Mouse (Mus musculus): ENCODE measurements at regions not wholly inside any gene's neighbourhood (a gene's known extent, or its start where the extent isn't known, plus 50 kb on each side); places are given as distances from the start of the nearest gene placed in this dataset.

DNA sequence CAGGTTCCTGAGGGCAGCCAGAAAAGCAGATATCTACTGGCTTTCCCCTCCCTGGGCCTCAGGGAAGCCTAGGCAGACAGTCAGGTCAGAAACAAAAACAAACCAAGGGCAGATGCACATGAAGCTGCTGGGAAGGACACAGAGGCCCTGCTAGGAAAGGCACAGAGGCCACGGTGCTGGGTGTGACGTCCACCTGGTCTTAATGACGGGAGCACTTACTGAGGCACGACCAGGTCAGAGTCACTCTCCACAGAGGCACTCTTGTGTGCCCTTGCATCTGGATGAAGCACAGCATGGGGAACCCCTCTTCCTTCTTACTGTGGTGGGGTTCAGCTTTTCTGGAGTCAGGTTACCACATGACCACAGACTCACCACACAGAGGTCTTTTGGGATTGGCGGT, 251.6 kb upstream of the Zmiz1 start:
- no peak for ATAC-seq (replicated peaks; ENCODE audit: poor library complexity)

DNA sequence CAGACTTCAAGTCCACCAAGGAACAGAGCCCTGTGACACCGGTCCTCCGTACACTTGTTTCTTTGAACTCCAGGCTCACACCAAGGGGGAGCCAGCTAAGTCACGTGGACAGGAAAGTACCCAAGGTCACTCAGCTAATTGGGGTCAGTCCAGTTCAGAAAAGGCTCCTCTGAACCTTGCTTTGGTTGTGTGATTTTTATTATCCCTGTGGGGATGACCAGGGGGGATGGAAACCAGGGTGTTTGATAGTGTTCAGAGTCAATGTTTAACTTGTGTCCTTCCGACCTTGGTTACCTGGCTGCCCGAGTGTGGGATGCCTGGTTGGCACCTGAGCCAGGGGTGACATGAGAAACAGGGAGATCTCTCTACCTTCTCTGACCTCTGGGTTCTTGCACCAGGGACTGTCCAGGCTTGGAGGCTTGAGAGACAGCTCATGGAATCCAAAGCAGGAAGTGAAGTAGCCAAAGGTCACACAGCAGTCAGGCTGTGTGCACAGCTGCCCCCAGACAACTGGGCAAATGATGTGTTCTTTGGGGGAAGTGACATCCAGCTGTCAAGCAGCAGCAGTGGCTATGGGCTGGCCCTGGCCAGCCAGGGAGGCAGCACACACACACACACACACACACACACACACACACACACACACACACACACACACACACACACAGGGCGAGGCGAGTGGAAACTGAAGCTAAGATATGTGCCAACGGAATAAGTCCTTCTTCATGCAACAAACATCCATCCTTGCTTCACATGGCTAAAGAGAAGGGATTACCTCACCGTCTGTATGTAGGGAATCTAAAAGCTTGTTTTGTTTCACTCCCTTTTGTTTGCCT, 250.5 kb upstream of the Zmiz1 start:
- no peak for ATAC-seq (replicated peaks; ENCODE audit: poor library complexity)

DNA sequence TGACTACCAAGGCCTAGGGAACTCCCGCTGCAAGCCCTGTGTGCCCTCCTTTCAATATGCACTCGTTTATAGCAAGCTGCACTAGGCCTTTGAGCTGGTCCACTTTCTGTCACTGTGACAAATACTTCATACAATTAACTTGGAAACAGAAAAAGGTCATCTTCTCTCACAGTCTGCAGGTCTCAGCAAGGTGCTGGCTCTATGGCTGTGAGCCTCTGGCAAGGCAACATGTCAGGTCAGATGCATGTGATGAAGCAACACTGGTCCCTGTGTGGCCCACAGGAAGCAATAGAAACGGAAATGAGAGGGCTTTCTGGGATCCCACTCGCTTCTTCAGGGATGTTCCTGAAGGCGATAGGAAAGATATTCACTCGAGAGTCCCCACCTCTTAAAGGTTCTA, 245.9 kb upstream of the Zmiz1 start:
- ATAC-seq (replicated peaks; ENCODE audit: poor library complexity), result no peak

DNA sequence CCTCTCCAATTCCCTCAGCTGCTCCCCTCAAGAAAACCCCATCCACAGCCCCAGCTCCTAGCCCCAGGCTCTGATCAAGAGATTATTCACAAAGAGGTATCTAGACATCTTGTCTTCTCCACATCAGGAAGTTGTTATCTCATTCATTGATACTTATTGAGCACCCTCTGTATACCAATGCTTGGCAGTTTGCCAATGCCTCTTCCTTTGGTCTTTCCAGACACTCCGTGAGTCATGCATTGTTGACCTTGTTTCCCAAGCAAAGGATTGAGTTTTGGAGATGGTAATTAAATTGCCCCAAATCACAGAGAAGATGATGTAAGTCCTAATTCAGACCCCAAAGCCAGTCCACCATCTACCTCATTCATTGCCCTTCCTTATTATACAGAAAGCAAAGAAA, 235.9 kb upstream of the Zmiz1 start:
- ATAC-seq (replicated peaks; ENCODE audit: poor library complexity), result no peak

DNA sequence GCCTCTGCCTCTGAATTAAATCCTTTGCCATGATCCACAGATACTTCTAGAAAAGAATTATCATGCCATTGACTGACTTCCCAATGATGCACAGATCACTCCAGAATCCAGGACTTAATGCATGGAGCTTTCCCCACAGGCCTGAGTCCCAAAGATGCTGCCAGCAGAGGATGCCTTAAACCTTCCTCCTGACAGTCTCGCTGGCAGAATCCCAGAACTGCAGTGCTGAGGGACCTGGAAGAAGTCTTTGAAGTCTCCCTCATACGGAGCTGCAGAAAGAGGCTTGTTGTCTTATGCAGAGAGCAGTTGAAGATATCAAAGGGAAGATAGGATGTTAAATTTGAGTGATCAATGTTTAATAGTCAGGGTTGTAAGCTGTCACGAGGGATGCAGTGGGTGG, 233.8 kb upstream of the Zmiz1 start:
- no peak for ATAC-seq (replicated peaks; ENCODE audit: poor library complexity)

DNA sequence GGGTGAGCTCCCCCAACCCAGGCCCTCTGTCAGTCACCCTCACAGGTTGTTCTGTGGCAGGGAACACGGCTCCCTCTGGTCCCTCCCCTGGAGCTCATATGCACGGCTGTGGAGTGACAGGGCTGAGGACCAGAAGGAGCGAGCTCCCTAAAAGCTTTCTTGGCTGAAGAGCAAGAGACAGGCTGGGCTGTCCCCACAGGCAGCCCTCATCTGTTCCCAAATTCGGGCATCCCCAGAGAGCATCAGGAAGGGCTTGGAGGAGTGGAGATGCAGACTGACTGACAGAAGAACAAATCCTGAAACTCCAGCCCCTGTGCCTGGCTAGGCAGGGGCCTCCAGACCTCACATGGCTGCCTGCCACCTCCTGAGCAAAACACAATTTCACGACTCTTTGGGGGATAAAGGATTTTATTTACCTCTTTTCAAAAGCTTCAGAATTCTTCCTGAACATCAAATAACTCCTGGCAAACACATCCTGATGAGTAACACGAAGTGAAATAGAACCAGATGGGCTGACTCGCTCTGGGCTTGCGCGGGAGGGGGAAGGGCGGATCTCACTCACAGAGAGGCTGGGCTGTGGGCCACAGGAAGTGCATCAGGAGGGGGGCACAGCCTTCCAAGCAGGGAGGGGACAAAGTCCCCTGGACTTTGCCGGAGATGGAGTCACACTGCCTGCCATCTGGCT, 232.7 kb upstream of the Zmiz1 start:
- no peak for ATAC-seq (replicated peaks; ENCODE audit: poor library complexity)

DNA sequence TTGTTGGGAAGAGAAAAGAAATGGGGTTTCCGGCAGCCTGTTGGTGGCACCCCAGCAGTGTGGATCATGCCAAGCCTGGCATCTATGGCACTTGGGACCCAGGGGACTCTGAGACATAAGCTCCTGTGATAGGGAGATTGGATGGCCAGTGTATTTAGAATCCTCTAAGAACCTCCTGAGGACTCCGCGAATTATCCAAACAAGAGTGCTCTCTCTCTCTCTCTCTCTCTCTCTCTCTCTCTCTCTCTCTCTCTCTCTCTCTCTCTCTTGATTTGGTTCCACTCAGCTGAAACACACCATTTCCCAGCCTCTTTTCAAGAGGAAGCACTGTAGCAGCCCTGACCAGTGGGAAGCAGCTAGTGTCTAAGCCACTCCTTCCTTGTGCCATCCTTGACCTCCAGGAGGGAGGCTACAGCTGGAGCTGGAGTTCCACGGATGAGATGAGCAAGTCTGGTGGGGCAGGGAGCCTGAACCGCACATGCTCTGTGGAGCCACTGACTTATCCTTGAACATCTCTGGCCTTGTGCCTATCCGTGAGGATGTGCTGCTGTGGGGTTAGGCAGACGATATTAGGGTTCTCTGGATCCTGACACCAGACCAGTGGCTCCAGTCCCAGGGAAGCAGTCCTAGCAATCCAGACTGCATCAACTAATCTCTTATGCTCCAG, 232.0 kb upstream of the Zmiz1 start:
- no peak for ATAC-seq (replicated peaks; ENCODE audit: poor library complexity)

DNA sequence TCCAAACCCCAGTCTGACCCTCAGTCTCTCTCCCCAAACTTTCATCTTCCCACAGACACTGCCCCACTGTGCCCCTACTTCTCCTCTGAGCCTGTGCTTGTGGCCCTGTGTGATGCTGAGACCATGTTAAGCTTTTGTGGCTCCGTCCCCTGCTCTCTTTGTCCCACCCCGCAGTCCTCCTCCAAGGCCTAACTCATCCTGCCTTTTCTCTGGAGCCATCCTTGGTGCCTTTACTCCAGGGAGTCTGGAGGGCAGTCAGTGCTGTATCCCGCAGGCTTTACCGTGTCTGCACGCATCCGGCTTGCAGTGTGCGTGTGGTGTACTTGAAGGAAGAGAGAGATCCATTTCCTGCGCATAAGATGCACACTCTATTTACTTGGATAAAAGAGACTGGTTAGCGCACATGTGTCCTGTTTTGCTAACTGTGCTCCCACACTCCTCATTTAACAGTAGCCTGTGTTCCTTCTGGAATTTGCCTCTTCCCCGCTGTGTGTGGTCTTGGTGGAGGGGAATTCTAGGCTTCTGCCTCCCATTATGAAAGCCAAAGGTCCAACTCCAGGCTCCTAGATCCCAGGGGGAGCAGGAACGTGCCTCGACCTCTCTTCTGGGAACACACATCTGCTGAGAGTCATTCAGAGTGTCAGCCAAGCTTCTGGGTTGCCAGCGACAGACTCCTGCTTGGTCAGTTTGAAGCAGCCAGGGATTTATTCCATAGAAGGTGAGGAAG, 230.5 kb upstream of the Zmiz1 start:
- no peak for ATAC-seq (replicated peaks; ENCODE audit: poor library complexity)

DNA sequence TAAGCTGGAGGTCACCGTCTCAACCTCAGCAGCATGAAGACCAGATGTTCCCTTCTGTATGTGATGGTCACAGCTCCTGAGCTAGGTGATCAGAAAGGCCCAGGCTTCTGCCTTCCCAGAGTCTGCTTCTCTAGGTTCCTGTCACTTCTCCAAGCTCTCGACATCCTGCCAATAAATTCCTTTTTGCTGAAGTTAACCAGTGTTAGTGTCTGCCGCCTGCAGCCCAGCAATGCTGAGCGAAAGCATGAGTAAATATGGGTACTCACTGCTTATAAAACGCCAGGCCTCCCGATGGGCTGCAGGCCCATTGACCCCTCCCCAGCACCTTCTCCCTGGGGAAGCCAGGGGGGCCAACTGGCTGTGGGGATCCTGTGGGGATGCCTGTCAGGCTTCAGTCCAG, 229.4 kb upstream of the Zmiz1 start:
- ATAC-seq (replicated peaks; ENCODE audit: poor library complexity), result no peak

DNA sequence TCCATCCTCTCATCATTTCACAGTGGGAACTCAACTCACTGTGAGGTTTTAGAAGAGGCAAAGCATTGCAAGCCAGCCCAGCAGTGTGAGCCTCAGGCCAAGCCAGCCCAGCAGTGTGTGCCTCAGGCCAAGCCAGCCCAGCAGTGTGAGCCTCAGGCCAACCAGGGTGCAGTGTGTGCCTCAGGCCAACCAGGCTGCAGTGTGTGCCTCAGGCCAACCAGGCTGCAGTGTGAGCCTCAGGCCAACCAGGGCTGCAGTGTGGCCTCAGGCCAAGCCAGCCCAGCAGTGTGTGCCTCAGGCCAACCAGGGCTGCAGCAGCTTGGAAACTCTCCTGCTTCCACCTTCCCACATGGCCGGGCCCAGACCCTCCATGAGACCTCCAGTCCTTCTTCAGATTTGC, 227.1 kb upstream of the Zmiz1 start:
- ATAC-seq (replicated peaks; ENCODE audit: poor library complexity), result no peak

DNA sequence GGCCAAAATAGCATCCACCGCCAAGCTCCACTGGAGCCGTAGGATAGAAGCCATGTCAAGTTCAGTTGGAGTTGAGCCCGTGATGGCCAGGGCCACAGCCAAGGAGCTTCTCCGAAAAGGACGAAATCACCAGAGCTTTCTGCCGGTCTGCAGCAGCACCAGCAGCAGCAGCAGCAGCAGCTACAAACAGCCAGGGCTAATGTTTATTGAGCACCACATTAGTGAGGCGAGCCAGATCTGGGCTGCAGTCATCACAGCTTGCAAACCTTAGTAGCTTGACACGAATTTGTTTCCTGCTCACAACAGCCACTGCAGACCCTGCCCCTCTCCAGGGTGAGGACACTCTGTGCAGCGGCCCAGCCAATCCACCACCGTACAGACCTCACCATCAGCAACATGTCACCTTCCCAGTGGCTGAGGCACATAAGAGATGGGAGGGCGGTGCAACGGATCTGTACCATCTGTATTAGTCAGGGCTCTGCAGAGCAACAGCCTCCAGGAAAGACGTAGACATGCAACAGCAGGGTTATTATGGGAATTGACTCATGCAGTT, 222.5 kb upstream of the Zmiz1 start:
- no peak for ATAC-seq (replicated peaks; ENCODE audit: poor library complexity)

DNA sequence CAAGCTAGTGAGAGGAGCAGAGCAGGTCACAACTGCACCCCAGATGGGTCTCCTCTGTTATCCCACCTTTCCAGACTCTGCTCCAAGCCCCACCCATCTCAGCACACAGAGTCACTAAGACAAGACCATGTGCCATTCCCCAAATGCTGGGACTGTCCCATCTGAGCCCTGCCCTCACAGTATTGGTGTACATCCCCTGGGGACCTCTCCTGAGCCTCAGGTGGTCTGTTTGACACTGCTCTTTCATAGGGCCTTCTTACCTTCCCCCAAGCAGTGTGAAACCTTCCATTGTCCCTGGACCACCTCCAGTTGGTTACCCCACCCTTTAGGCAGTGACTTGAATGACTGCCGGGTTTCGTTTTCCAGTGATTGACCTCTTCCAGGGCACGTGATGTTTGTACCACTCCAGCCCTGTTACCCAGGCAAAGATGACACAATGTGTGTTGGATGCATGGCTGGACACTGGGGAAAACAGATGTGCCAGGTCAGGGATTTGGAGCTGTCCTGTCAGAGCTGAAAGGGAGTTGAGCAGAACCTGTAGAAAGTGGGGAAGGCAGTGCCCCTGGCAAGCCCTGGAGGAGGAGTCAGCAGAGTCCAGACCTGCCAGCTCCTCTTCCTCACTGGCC, 219.5 kb upstream of the Zmiz1 start:
- no peak for ATAC-seq (replicated peaks; ENCODE audit: poor library complexity)

DNA sequence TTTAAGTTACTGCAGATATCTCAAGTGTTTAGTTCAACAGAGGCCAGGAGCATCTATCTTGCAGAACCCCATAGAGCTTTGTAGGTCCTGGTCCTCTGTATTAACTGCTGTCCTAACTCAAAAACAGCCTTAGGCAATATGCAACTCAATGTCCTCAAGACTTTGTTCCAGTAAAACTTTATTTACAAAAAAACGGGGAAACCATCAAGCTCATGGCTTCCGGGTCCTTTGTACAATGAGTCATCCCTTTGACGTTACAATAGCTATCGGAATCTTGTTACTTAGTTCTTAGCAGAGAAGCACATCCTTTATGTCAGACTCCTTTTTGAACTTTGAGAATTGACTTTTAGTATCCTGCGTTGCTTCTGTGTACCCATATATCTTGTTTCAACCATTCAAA, 216.2 kb upstream of the Zmiz1 start:
- no peak for ATAC-seq (replicated peaks; ENCODE audit: poor library complexity)

DNA sequence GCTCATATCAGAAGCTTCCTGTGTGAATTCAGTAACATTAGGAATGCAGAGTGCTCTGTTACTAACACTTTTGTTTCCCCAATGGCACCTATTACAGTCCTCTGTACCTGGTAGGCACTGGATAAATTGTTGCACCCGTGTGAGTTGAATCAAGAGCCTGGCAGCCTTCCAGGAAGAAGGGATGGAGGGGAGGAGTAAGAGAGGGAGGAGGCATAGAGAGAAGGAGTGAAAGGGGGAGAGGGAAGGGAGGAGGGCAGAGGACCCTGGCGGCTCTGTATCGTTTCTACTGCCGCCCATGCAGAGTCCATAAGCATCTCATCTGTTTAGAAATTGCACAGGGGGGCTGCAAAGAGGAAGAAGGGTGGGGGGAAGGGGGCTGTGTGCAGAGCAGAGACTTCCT, 215.7 kb upstream of the Zmiz1 start:
- no peak for ATAC-seq (replicated peaks; ENCODE audit: poor library complexity)

DNA sequence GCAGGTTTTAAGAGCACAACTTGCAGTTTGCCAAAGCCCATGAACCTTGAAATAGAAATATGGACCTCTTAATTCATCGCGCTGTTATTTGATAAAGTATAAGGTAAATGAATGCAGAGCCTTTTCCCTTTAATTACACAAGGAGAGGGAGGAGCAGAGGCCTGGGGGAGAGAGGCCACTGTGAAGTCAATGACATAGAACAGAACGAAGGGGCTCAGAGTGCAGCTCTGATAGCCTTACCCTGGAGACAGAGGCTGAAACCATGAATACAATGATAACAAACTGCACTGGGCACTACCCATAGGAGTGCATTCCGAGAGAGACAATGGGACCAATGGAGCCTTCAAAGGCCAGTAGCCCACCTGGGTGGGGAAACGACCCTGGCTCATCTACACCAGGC, 215.3 kb upstream of the Zmiz1 start:
- ATAC-seq (replicated peaks; ENCODE audit: poor library complexity), result no peak

DNA sequence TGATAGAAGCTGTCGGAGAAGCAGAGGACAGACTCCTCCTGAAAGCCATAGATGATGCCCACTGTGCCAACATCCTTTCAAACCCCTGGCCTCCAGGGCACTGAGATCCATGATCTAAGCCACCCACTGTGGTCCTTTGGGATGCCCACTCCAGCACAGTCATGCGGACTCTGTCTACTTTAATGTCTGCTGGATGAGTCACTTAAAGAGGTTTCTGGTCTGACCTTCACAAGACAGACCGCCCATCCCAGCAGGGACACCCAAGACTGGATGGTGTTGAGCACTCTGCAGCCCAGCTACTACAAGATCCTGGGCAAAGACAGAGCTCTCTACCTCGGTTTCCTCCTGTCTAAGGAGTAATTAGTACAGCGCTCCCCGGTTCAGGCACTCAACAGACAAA, 214.1 kb upstream of the Zmiz1 start:
- no peak for ATAC-seq (replicated peaks; ENCODE audit: poor library complexity)

DNA sequence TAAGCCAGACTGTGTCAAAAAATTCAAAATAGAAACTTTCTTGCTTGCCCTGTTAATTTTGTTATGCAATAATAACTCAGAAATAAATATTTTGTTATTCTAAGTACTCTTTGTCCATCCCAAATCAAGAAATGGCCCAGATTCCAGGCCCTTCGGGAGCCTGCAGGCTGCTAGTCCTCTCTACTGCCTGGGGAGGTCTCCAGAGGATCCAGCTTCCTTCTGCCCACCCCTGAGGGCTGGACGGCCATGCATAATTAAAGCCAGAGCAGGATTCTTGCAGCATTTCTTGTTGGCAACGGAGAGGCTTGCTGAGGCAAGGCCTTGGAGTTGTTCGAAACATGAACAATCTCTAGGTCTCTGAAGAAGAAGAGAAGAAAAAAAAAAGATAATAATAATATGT, 213.3 kb upstream of the Zmiz1 start:
- ATAC-seq (replicated peaks; ENCODE audit: poor library complexity), result no peak

DNA sequence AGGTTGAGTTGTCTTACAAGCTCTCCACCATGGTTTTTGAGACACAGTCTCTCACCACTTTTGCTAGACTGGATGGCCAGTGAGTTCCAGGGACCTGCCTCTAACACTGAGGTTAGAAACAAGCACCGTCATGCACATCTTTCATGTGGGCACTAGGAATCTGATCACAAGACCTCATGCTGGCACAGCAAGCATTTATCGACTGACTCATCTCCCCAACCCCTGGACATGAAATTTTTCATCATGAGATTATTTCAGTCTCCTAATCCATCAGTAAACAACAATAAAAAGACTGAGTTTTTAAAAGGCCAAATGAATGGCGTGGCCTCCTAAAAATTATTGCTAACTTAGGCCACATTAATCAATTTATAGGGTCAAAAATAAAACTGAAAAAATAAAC, 210.0 kb upstream of the Zmiz1 start:
- ATAC-seq (replicated peaks; ENCODE audit: poor library complexity), result no peak

DNA sequence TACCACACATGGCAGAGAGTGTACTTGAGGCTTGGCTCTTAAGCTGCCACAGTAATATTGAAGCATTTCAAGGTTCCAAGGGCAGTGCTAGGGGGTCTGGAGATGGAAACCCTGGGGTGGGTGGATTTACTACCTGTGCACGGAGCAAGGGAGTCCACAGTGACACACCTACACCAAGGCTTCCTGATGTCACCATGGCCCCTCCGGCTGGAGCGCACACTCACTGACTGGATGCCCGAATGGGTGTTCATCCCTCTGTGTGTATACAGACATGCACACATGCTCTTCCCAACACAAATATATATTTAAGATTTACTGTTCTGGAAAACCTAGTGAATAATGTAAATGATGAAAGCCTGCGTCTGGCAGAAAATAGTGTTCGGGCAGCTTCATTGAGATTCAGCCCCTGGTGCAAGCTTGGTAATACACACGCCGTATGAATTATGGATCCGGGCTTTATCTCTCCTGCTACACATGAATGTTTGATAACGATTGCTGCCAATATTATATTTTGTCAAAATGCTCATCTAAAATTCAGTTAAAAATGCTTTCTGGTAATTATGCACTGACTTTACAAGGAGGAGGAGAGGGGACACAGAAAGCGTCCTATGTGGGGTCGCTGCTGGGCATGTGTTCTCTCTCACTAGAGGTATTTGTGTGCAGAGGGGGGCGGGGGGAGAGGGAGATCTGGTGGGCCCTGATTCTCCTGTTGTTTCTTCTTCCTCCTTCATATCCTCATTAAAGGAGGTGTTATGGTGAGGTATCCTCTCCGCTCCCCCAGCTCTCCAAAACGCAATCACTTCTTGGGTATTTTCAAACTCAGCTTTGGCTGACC, 205.8 kb upstream of the Zmiz1 start:
- ATAC-seq (replicated peaks; ENCODE audit: poor library complexity), result no peak

DNA sequence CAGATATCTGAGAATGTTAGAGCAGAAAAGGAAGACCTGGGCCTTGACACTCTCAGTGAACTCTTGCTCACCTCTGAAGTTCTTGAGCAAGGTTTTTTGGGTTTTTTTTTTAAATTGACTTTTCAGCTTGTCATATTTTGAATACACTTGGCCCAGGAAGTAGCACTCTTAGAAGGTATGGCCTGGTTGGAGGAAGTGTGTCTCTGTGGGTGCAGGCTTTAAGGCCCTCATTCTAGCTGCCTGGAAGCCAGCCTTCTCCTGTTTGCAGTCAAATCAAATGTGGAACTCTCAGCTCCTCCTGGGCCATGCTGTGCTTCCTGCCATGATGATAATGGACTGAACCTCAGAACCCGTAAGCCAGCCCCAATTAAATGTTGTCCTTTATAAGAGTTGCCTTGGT, 195.9 kb upstream of the Zmiz1 start:
- ATAC-seq (replicated peaks; ENCODE audit: poor library complexity), result no peak
